31 mouse cellular contexts compared by ENCODE assay signal in genomic region chr5:140019616-140020015, GRCm38 (mm10).
"Had no signal": no experiment of that assay in that cellular context is flagged by ENCODE, and none has a peak within 500 bp of the region (broad histone marks: within the 10 kb centered on the region; RNA-seq: fewer than 3 reads in every experiment).

No protein-coding gene starts in this region.

- H3K9me3 ChIP-seq: limb, embryonic 10.5 days; limb, embryonic 12.5 days; limb, embryonic 13.5 days; limb, embryonic 15.5 days; liver, embryonic 12.5 days; liver, embryonic 13.5 days; liver, embryonic 15.5 days; lung, embryonic 15.5 days; megakaryocyte, embryonic 14.5 days; midbrain, embryonic 10.5 days; midbrain, embryonic 12.5 days; midbrain, embryonic 13.5 days; neural tube, embryonic 12.5 days; neural tube, embryonic 13.5 days had no signal

- DNase-seq: left cerebral cortex, postnatal 4 days; liver; liver, embryonic 13.5 days; liver, postnatal 0 days; lung, adult 18-20 months; lung, adult 2 months; lung, embryonic 14.5 days; lung, postnatal 10 days; lung, postnatal 14 days; lung, postnatal 36 days; lung, postnatal 4 days; midbrain, embryonic 14.5 days had no signal

- H3K27me3 ChIP-seq: limb, embryonic 12.5 days; limb, embryonic 13.5 days; limb, embryonic 15.5 days; liver, embryonic 12.5 days; liver, embryonic 13.5 days; liver, embryonic 15.5 days; lung, embryonic 15.5 days; megakaryocyte, embryonic 14.5 days; midbrain, embryonic 13.5 days; neural tube, embryonic 12.5 days; neural tube, embryonic 13.5 days had no signal

- H3K9ac ChIP-seq: limb, embryonic 12.5 days; limb, embryonic 13.5 days; limb, embryonic 15.5 days; liver, embryonic 12.5 days; liver, embryonic 13.5 days; liver, embryonic 14.5 days; liver, embryonic 15.5 days; liver, postnatal 0 days; lung, embryonic 14.5 days; lung, embryonic 15.5 days; midbrain, embryonic 12.5 days; midbrain, embryonic 13.5 days; neural tube, embryonic 12.5 days; neural tube, embryonic 13.5 days had no signal

- H3K36me3 ChIP-seq: limb, embryonic 10.5 days; limb, embryonic 12.5 days; limb, embryonic 13.5 days; limb, embryonic 15.5 days; liver, embryonic 12.5 days; liver, embryonic 13.5 days; liver, embryonic 15.5 days; lung, embryonic 15.5 days; midbrain, embryonic 10.5 days; midbrain, embryonic 12.5 days; midbrain, embryonic 13.5 days; neural tube, embryonic 12.5 days; neural tube, embryonic 13.5 days had no signal

- H3K4me2 ChIP-seq: limb, embryonic 12.5 days; limb, embryonic 13.5 days; limb, embryonic 15.5 days; liver, embryonic 11.5 days; liver, embryonic 12.5 days; liver, embryonic 13.5 days; liver, embryonic 15.5 days; lung, embryonic 14.5 days; lung, embryonic 15.5 days; midbrain, embryonic 12.5 days; midbrain, embryonic 13.5 days; neural tube, embryonic 12.5 days; neural tube, embryonic 13.5 days had no signal

- H3K27ac ChIP-seq: limb, embryonic 10.5 days; limb, embryonic 12.5 days; limb, embryonic 13.5 days; limb, embryonic 15.5 days; liver, embryonic 12.5 days; liver, embryonic 13.5 days; liver, embryonic 14.5 days; liver, embryonic 15.5 days; lung, embryonic 15.5 days; macrophage; midbrain, embryonic 10.5 days; midbrain, embryonic 12.5 days; midbrain, embryonic 13.5 days; neural tube, embryonic 12.5 days had no signal

- ATAC-seq: liver, embryonic 12.5 days; liver, postnatal 0 days; lung, postnatal 0 days; midbrain, embryonic 13.5 days; midbrain, embryonic 16.5 days had no signal

- H3K4me1 ChIP-seq: limb, embryonic 15.5 days; lung, embryonic 15.5 days had no signal

- H3K4me3 ChIP-seq: limb, embryonic 10.5 days; limb, embryonic 12.5 days; limb, embryonic 13.5 days; limb, embryonic 15.5 days; liver, embryonic 12.5 days; liver, embryonic 13.5 days; liver, embryonic 15.5 days; lung, embryonic 15.5 days; megakaryocyte, embryonic 14.5 days; midbrain, embryonic 10.5 days; midbrain, embryonic 12.5 days; midbrain, embryonic 13.5 days; myocyte; neural tube, embryonic 12.5 days; neural tube, embryonic 13.5 days had no signal
